Mouse (Mus musculus) limb, embryonic 10.5 days (tissue): ENCODE results near the gene Entr1. TPM values are rescaled to one million over a fixed set of nuclear protein-coding genes. Genes with fewer than 3 reads are reported as not detected.
A peak's percentile ranks its signal among the peaks of the same experiment; 100 is the strongest.
"Not testable (repeated sequence)": the region's sequence is repeated elsewhere in the genome, so short reads cannot be mapped to it uniquely, and the experiment has no call there.

Experiments
- DNase-seq: peaks from one replicate; pipeline ENCODE4 v3.0.0-alpha.2; 2017; ENCODE audit warnings: low spot score
- H3K27ac ChIP-seq: fragments of 300-500 bp; sonication (generic); 2 replicates; pipeline ENCODE4 v1.5.1; 2016; ENCODE audit warnings: mild to moderate bottlenecking
- H3K27me3 ChIP-seq: fragments of 300-500 bp; sonication (generic); 2 replicates; pipeline ENCODE4 v1.6.1; 2016; ENCODE audit warnings: low read depth, mild to moderate bottlenecking; ENCODE audit not compliant: poor library complexity, severe bottlenecking
- H3K36me3 ChIP-seq: fragments of 300-500 bp; sonication (generic); 2 replicates; pipeline ENCODE4 v1.6.1; 2016; ENCODE audit warnings: mild to moderate bottlenecking, moderate library complexity
- H3K4me1 ChIP-seq: fragments of 300-500 bp; sonication (generic); 2 replicates; pipeline ENCODE4 v1.6.1; 2016
- H3K4me3 ChIP-seq: fragments of 300-500 bp; sonication (generic); 2 replicates; pipeline ENCODE4 v1.5.1; 2016; ENCODE audit warnings: mild to moderate bottlenecking, moderate library complexity
- H3K9me3 ChIP-seq: fragments of 300-500 bp; sonication (generic); replicated peaks from 2 replicates; pipeline ENCODE4 v1.6.1; 2016; ENCODE audit warnings: mild to moderate bottlenecking
- WGBS: fragments of 180-500 bp; shearing (Covaris S2); methylation state at CpG from one replicate; pipeline ENCODE4 v1.1.7; 2016; 5-methylcytosine and 5-hydroxymethylcytosine counted together
- polyA plus RNA-seq: library from polyadenylated mRNA; unstranded; fragments of >200 nt; fragmentation: Nextera tagmentation; extraction: Ambion mirVana; gene quantifications from 2 replicates; pipeline ENCODE4 v1.2.1, GENCODE M21; 2016

Gene Entr1
- polyA plus RNA-seq, 1 experiment from 2014 or later, result 148 TPM

DNA sequence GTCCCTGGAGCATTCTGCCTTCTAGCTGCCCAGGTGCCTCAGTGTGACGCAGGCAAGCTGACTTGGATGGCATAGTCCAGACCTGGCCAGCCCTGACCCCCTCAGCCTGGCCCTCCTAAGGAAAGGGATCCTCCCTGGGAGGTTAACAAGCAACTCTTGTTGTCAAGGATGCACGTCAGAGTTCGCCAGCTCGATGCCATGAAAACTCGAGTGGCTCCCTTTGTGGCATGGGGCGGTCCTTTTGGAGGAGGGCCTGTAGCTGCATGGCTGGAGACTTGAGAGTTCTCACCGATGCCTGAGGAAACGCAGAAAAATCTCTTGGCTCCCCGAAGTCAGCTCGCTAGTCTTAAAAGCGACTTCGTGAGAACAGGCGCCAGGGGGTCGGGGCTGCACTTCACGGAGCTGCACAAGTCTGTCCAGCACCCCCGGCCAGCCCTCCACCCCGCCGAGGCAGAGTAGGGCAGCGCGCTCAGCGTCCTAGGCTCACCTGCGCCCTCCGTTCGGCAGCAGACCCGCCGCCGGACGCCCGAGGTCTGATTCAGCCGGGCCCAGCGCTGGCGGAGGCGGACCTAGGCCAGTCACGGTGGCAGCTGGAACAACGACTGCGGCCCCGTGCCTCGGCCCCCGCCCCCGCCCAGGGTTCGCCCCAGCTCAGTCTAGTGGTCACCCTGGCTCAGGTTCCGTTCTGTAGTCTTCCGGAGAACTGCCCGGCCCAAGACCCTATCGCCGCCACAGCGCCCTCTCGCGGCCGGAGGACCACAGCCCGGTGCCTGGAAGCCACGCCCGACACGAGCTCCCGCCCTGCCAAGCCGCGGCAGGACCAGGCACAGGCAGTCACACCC lies 19.6 kb upstream of the Entr1 start, which contains the start of gene Inpp5e:
Inpp5e (minus strand) TSS at position 689 of the 842 bp plus-strand sequence.
- Histone ChIP-seq H3K27ac (peak within 1 kb of the TSS; percentile 95), H3K4me1 (peaks cover 35% of the 10 kb centered on the region), H3K9me3 (no peaks in the 10 kb centered on the region), H3K4me3 (peak within 1 kb of the TSS; percentile 79), H3K36me3 (peaks cover 77% of the 10 kb centered on the region), H3K27me3 (no peaks in the 10 kb centered on the region)
- DNase-seq, result peak; percentile 100
- WGBS, result under 1% methylated on average over 57 of the region's 57 CpGs

DNA sequence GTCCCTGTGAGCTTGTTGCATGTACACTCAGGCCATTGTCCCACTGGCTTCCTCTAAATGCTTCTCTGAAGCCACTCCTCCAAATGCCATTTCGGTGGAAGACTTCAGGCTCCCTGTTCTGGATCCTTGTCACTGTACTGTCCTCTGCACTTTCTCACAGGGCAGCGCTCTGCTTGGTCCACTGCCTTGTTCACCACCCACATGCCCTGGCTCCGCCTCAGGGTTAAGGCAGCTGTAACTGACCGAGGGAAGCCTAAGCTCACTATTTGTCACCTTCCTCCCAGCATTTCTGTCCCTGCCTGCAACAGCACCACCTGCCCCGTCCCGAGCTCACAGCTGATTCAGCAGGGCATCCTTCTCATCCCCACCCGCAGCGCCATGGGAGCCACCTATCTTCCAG lies 14.2 kb upstream of the Entr1 start:
- no peaks in the 10 kb centered on the region for H3K9me3 ChIP-seq
- no peaks in the 10 kb centered on the region for H3K27me3 ChIP-seq
- no peak for DNase-seq
- peaks cover 85% of the 10 kb centered on the region for H3K36me3 ChIP-seq
- no peak overlapping the region for H3K27ac ChIP-seq
- peaks cover 28% of the 10 kb centered on the region for H3K4me1 ChIP-seq
- no peak overlapping the region for H3K4me3 ChIP-seq
- WGBS, result 75% methylated on average over 8 of the region's 8 CpGs

- H3K36me3 ChIP-seq, result peaks cover 88% of the 10 kb centered on the region
- H3K9me3 ChIP-seq, result no peaks in the 10 kb centered on the region
- DNase-seq, result no peak
- WGBS, result 86% methylated on average over 1 of the region's 1 CpGs
- H3K4me1 ChIP-seq, result peaks cover 17% of the 10 kb centered on the region
- no peak overlapping the region for H3K4me3 ChIP-seq
- no peaks in the 10 kb centered on the region for H3K27me3 ChIP-seq
- no peak overlapping the region for H3K27ac ChIP-seq
These were observed 13.1 kb upstream of the Entr1 start for GRCm38 (mm10) chr2:26402265-26402664.

DNA sequence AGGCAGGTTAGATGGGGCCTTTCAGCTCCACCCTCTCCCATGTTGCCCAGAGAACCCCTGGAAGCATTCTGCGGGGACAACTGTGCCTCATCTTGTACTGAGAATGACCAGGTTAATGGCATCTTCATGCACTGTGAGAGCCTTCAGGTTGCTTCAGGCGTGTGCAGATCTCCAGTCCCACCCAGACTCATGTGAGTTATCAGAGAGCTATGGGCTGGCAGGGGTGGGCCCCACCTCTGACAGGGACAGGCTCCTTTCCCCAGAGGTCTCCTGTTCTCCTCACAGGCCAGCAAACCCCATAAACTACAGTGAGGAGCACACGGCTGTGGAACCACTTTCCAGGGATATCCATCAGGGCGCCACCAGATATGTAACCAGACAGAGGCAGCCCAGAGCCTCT lies 11.9 kb upstream of the Entr1 start:
- no peak overlapping the region for H3K27ac ChIP-seq
- peaks cover 5% of the 10 kb centered on the region for H3K4me1 ChIP-seq
- H3K27me3 ChIP-seq, result no peaks in the 10 kb centered on the region
- DNase-seq, result no peak
- WGBS, result 90% methylated on average over 4 of the region's 4 CpGs
- H3K4me3 ChIP-seq, result no peak overlapping the region
- no peaks in the 10 kb centered on the region for H3K9me3 ChIP-seq
- H3K36me3 ChIP-seq, result peaks cover 88% of the 10 kb centered on the region

DNA sequence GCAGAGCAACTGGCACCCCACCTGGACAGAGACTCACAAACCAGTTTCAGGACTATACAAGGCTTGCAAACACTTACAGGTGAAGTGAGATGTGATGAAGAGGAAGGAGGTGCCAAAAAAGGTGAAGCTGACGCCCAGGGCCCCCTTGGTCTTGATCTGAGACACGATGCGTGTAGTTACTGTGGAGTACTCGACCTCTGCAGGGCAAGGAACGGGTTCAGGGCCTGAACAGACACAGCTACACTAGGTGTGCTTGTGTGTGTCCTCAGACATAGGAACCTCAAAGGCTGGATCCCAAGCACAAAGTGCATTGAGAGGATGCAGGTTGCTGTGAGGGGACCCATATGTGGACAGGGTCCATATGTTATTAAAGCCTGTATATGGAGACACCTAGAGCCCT lies 11.2 kb upstream of the Entr1 start:
- DNase-seq, result no peak
- no peak overlapping the region for H3K4me3 ChIP-seq
- H3K4me1 ChIP-seq, result no peaks in the 10 kb centered on the region; the same call in 1 of the 2 replicates
- no peak overlapping the region for H3K27ac ChIP-seq
- H3K27me3 ChIP-seq, result no peaks in the 10 kb centered on the region
- H3K36me3 ChIP-seq, result peaks cover 91% of the 10 kb centered on the region
- H3K9me3 ChIP-seq, result no peaks in the 10 kb centered on the region
- WGBS, result 90% methylated on average over 5 of the region's 5 CpGs

- Histone ChIP-seq H3K27me3 (no peaks in the 10 kb centered on the region), H3K4me1 (no peaks in the 10 kb centered on the region; the same call in 1 of the 2 replicates), H3K4me3 (no peak overlapping the region), H3K27ac (no peak overlapping the region), H3K9me3 (no peaks in the 10 kb centered on the region), H3K36me3 (peaks cover 91% of the 10 kb centered on the region)
- 95% methylated on average over 5 of the region's 5 CpGs for WGBS
- no peak for DNase-seq
These were observed 10.5 kb upstream of the Entr1 start for GRCm38 (mm10) chr2:26399647-26400046.

GRCm38 (mm10) chr2:26398978-26399377 lies 9.9 kb upstream of the Entr1 start:
- Histone ChIP-seq H3K36me3 (peaks cover 95% of the 10 kb centered on the region), H3K27ac (no peak overlapping the region), H3K4me1 (no peaks in the 10 kb centered on the region), H3K9me3 (no peaks in the 10 kb centered on the region), H3K4me3 (no peak overlapping the region), H3K27me3 (no peaks in the 10 kb centered on the region)
- no peak for DNase-seq
- WGBS, result 93% methylated on average over 8 of the region's 8 CpGs

DNA sequence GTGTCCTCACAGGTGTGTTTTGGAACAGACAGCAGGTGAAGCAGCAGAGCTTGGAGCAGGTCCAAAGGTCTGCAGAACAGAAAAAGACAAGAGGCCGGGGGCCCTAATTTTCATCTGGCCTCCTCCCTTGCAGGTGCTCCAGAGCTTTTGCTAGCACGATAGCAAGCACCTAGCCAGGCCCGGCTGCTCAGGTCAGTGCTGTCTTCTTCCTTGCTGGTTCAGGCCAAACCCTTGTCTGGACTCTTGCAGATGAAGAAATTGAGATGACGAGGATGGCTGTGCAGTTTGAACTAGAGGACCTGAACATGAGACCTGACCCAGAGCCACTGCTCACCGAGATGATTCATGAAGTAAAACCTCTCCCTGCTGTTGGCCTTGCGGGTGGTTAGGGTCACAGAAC lies 2.5 kb upstream of the Entr1 start:
- DNase-seq, result no peak
- Histone ChIP-seq H3K27me3 (no peaks in the 10 kb centered on the region), H3K36me3 (peaks cover 77% of the 10 kb centered on the region), H3K4me3 (no peak overlapping the region), H3K4me1 (peaks cover 27% of the 10 kb centered on the region), H3K9me3 (no peaks in the 10 kb centered on the region), H3K27ac (no peak overlapping the region)
- WGBS, result 93% methylated on average over 6 of the region's 6 CpGs

DNA sequence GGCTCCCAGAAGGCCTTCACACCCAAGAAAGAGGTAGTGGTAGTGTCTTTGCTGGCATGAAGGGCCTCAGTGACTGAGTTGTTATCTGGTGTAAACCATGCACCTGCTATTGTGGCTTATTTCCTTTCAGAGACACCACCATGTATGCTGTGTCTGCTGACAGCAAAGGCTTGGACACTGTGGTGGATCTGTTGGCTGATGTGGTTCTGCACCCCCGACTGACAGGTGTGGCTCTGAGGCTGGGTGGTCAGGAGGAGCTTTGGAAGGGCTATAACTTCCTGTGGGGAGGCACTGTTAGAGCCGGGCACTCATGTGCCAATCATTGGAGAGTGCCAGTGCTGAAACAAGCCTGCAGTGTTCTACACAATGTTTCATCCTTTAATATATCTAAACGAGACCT lies 1.8 kb upstream of the Entr1 start:
- 87% methylated on average over 3 of the region's 3 CpGs for WGBS
- H3K27me3 ChIP-seq, result no peaks in the 10 kb centered on the region
- peaks cover 27% of the 10 kb centered on the region for H3K4me1 ChIP-seq
- H3K4me3 ChIP-seq, result no peak overlapping the region
- no peaks in the 10 kb centered on the region for H3K9me3 ChIP-seq
- DNase-seq, result no peak
- H3K27ac ChIP-seq, result no peak overlapping the region
- H3K36me3 ChIP-seq, result peaks cover 77% of the 10 kb centered on the region

DNA sequence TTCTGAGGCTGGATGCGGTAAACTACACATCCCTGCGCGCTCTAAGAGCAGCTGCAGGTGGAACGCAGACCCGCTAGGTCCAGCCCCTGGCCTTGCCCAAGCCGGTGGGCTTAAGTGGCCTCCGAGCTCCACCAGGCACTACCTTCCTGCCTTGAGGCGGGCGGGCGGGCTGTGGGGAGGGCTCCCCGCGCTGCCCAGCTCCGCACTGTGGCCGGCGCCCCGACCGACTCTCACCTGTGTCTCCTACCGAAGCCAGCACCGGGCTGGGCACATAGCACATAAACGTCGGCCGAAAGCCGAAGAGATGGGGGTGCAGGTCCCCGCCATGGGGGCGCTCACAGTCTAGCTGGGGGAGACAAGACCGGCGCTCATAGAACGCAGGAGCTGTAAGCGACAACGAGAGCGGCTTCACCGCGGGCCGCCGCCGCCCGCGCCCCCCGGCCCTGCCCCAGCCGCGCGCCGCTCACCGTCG lies 398 bp downstream of the Entr1 start:
- H3K27me3 ChIP-seq, result no peaks in the 10 kb centered on the region
- no peaks in the 10 kb centered on the region for H3K9me3 ChIP-seq
- peaks cover 77% of the 10 kb centered on the region for H3K36me3 ChIP-seq
- 1% methylated on average over 45 of the region's 45 CpGs for WGBS
- peak overlapping the region; percentile 98 for H3K4me3 ChIP-seq
- H3K4me1 ChIP-seq, result peaks cover 27% of the 10 kb centered on the region
- H3K27ac ChIP-seq, result peak overlapping the region; percentile 89
- no peak for DNase-seq

- WGBS, result 91% methylated on average over 3 of the region's 3 CpGs
- H3K27me3 ChIP-seq, result no peaks in the 10 kb centered on the region
- peaks cover 77% of the 10 kb centered on the region for H3K36me3 ChIP-seq
These were observed 1.4 kb downstream of the Entr1 start for GRCm38 (mm10) chr2:26387713-26388112.

DNA sequence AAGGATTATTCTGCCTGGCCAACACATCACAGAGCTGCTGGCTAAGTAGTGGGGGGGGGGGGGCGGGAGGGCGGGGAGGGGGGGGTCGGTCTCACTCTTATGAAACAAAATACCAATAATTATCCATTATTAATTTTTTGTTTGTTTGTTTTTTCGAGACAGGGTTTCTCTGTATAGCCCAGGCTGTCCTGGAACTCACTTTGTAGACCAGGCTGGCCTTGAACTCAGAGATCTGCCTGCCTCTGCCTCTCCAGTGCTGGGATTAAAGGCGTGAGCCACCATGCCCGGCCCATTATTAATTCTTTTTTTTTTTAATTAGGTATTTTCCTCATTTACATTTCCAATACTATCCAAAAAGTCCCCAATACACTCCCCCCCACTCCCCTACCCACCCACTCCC lies 8.2 kb downstream of the Entr1 start:
- not testable (repeated sequence) for DNase-seq, H3K4me1 ChIP-seq, H3K27me3 ChIP-seq, H3K9me3 ChIP-seq
- Histone ChIP-seq H3K27ac (peak overlapping the region; percentile 78), H3K36me3 (peaks cover 76% of the 10 kb centered on the region), H3K4me3 (peak overlapping the region; percentile 77)
- WGBS, result 39% methylated on average over 6 of the region's 6 CpGs

More at GRCm38 (mm10) chr2:26387713-26388112, 1.4 kb downstream of the Entr1 start:
- Histone ChIP-seq H3K27ac (no peak overlapping the region), H3K4me1 (peaks cover 27% of the 10 kb centered on the region), H3K4me3 (peak overlapping the region; percentile 98), H3K9me3 (no peaks in the 10 kb centered on the region)
- no peak for DNase-seq

GRCm38 (mm10) chr2:26380131-26380771 lies 8.9 kb downstream of the Entr1 start, which contains the start of gene Snapc4:
TSS of gene Snapc4 (minus strand) at chr2:26380653.
- peak within 1 kb of the TSS; percentile 78 for H3K27ac ChIP-seq
- under 1% methylated on average over 38 of the region's 38 CpGs for WGBS
- DNase-seq, result peak; percentile 93
- peaks cover 6% of the 10 kb centered on the region; the same call in 1 of the 2 replicates for H3K4me1 ChIP-seq
- peak within 1 kb of the TSS; percentile 77 for H3K4me3 ChIP-seq
- H3K27me3 ChIP-seq, result no peaks in the 10 kb centered on the region
- H3K36me3 ChIP-seq, result peaks cover 76% of the 10 kb centered on the region
- no peaks in the 10 kb centered on the region for H3K9me3 ChIP-seq
